Mouse (Mus musculus): ENCODE data around the gene Lgals7.
"Not testable (repeated sequence)": the region's sequence is repeated elsewhere in the genome, so short reads cannot be mapped to it uniquely, and the experiment has no call there.

Lgals7 gene

GRCm38 (mm10) chr7:28877856-28878255 is 14.2 kb downstream of the Lgals7 start:
- no peak for DNase-seq (ENCODE audit: low spot score)

GRCm38 (mm10) chr7:28879606-28880005 is 16.0 kb downstream of the Lgals7 start:
- no peak for DNase-seq (ENCODE audit: low spot score)

- DNase-seq (ENCODE audit: low spot score), result no peak
These were observed 16.9 kb downstream of the Lgals7 start for GRCm38 (mm10) chr7:28880554-28880953.

GRCm38 (mm10) chr7:28881199-28881598 is 17.5 kb downstream of the Lgals7 start, which contains the start of gene Capn12:
TSS of gene Capn12 (plus strand) at chr7:28881422.
- DNase-seq (ENCODE audit: low spot score), result no peak

GRCm38 (mm10) chr7:28883039-28883438 is 19.4 kb downstream of the Lgals7 start:
- no peak for DNase-seq (ENCODE audit: low spot score)

GRCm38 (mm10) chr7:28883704-28884103 is 20.1 kb downstream of the Lgals7 start:
- DNase-seq (ENCODE audit: low spot score), result not testable (repeated sequence)

- DNase-seq (ENCODE audit: low spot score), result no peak
These were observed 22.8 kb downstream of the Lgals7 start for GRCm38 (mm10) chr7:28886486-28886885.

GRCm38 (mm10) chr7:28888701-28889161 is 25.1 kb downstream of the Lgals7 start:
- no peak for DNase-seq (ENCODE audit: low spot score)

GRCm38 (mm10) chr7:28892601-28893000 is 28.9 kb downstream of the Lgals7 start:
- DNase-seq (ENCODE audit: low spot score), result no peak

- DNase-seq (ENCODE audit: low spot score), result peak; percentile 74
These were observed 30.1 kb downstream of the Lgals7 start for GRCm38 (mm10) chr7:28893643-28894265.

- DNase-seq (ENCODE audit: low spot score), result no peak
These were observed 31.3 kb downstream of the Lgals7 start for GRCm38 (mm10) chr7:28894942-28895341.

- DNase-seq (ENCODE audit: low spot score), result no peak
These were observed 34.0 kb downstream of the Lgals7 start for GRCm38 (mm10) chr7:28897661-28898060.

GRCm38 (mm10) chr7:28899972-28900371 is 36.3 kb downstream of the Lgals7 start:
- DNase-seq (ENCODE audit: low spot score), result no peak

- DNase-seq (ENCODE audit: low spot score), result no peak
These were observed 37.9 kb downstream of the Lgals7 start for GRCm38 (mm10) chr7:28901311-28902125.

- no peak for DNase-seq (ENCODE audit: low spot score)
These were observed 38.5 kb downstream of the Lgals7 start for GRCm38 (mm10) chr7:28902180-28902579.

GRCm38 (mm10) chr7:28902809-28903208 is 39.2 kb downstream of the Lgals7 start:
- no peak for DNase-seq (ENCODE audit: low spot score)

GRCm38 (mm10) chr7:28903778-28904177 is 40.1 kb downstream of the Lgals7 start:
- DNase-seq (ENCODE audit: low spot score), result no peak

GRCm38 (mm10) chr7:28907195-28907594 is 43.5 kb downstream of the Lgals7 start:
- no peak for DNase-seq (ENCODE audit: low spot score)

GRCm38 (mm10) chr7:28911632-28912031 is 48.0 kb downstream of the Lgals7 start:
- DNase-seq (ENCODE audit: low spot score), result no peak

- no peak for DNase-seq (ENCODE audit: low spot score)
These were observed 49.5 kb downstream of the Lgals7 start for GRCm38 (mm10) chr7:28913171-28913570.

Measured in embryo, embryonic 10.5 days (tissue).